Mouse (Mus musculus): ENCODE data around the gene Mrpl12.

Gene Mrpl12

GRCm38 (mm10) chr11:120484265-120484981, at the start of gene Mrpl12:
TSS of gene Mrpl12 (plus strand) at chr11:120484613.
- peak; percentile 94 for DNase-seq

- DNase-seq, result peak; percentile 92
Measured at GRCm38 (mm10) chr11:120437152-120437856, 47.1 kb upstream of the Mrpl12 start, which contains the start of gene Nploc4. TSS of gene Nploc4 (minus strand) at chr11:120437708.

GRCm38 (mm10) chr11:120437857-120438385, 46.5 kb upstream of the Mrpl12 start:
- DNase-seq, result no peak

GRCm38 (mm10) chr11:120442344-120442743, 42.1 kb upstream of the Mrpl12 start, which contains the start of gene Tspan10:
TSS of gene Tspan10 (plus strand) at chr11:120442644.
- no peak for DNase-seq

- DNase-seq, result no peak
Measured at GRCm38 (mm10) chr11:120442765-120443280, 41.6 kb upstream of the Mrpl12 start.

- no peak for DNase-seq
Measured at GRCm38 (mm10) chr11:120444106-120444505, 40.3 kb upstream of the Mrpl12 start.

- DNase-seq, result no peak
Measured at GRCm38 (mm10) chr11:120445475-120445874, 38.9 kb upstream of the Mrpl12 start.

- DNase-seq, result no peak
Measured at GRCm38 (mm10) chr11:120447179-120447578, 37.2 kb upstream of the Mrpl12 start.

- no peak for DNase-seq
Measured at GRCm38 (mm10) chr11:120452246-120452645, 32.2 kb upstream of the Mrpl12 start.

GRCm38 (mm10) chr11:120453306-120453705, 31.1 kb upstream of the Mrpl12 start, which contains the start of gene Pde6g:
TSS of gene Pde6g (minus strand) at chr11:120453500.
- DNase-seq, result no peak

GRCm38 (mm10) chr11:120454965-120455364, 29.4 kb upstream of the Mrpl12 start:
- no peak for DNase-seq

GRCm38 (mm10) chr11:120455413-120455812, 29.0 kb upstream of the Mrpl12 start:
- DNase-seq, result no peak

- DNase-seq, result no peak
Measured at GRCm38 (mm10) chr11:120457370-120457769, 27.0 kb upstream of the Mrpl12 start.

GRCm38 (mm10) chr11:120457772-120458751, 26.4 kb upstream of the Mrpl12 start, which contains the start of the genes Oxld1 and Ccdc137:
TSS of gene Oxld1 (minus strand) at chr11:120458068.
TSS of gene Ccdc137 (plus strand) at chr11:120458115.
- DNase-seq, result peak; percentile 85

GRCm38 (mm10) chr11:120458847-120459597, 25.4 kb upstream of the Mrpl12 start:
- no peak for DNase-seq

- no peak for DNase-seq
Measured at GRCm38 (mm10) chr11:120463536-120463935, 20.9 kb upstream of the Mrpl12 start.

GRCm38 (mm10) chr11:120464365-120464764, 20.0 kb upstream of the Mrpl12 start:
- no peak for DNase-seq

GRCm38 (mm10) chr11:120465521-120465920, 18.9 kb upstream of the Mrpl12 start:
- DNase-seq, result no peak

GRCm38 (mm10) chr11:120467051-120467735, 17.2 kb upstream of the Mrpl12 start, which contains the start of gene Arl16:
TSS of gene Arl16 (minus strand) at chr11:120467607.
- peak; percentile 96 for DNase-seq

GRCm38 (mm10) chr11:120467736-120468092, 16.7 kb upstream of the Mrpl12 start:
- no peak for DNase-seq

GRCm38 (mm10) chr11:120472052-120472451, 12.4 kb upstream of the Mrpl12 start:
- DNase-seq, result peak; percentile 58

Measured in kidney, postnatal 14 days (tissue).